Comparison of ENCODE assay signal across 9 mouse cellular contexts in the genomic region with DNA sequence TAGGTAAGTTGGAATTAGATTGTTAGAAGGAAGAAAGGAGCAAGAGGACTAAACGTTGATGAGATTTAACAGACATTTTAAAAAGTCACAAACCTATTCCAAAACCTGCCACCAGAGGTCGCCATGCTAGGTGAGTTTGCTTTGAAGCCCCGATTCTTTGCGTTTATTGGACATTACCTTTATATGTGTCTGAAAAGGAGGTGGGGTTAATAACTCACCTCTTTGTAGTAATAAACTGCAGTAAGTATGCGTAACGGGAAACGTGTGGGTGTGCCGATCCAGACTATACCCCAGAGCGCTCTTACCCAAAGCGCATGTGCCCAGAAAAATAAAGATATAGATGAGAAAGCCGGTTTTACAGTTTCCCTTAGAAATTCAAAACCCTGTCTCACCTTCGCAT. TPM values are rescaled to one million over a fixed set of nuclear protein-coding genes. Genes with fewer than 3 reads are reported as not detected.
A peak's percentile ranks its signal among the peaks of the same experiment; 100 is the strongest.
DNase-seq lines count a peak whose midpoint lies in the region; ATAC-seq lines count a peak whose summit lies in the region.
"Had no signal": no experiment of that assay in that cellular context is flagged by ENCODE, and none has a peak within 500 bp of the region (broad histone marks: within the 10 kb centered on the region; RNA-seq: fewer than 3 reads in every experiment).

No protein-coding gene starts in this region.

- no peaks in the 10 kb centered on the region for H3K4me1 ChIP-seq in hindbrain, embryonic 11.5 days (replicated peaks; ENCODE audit: control insufficient read depth, insufficient read depth, low read length)
- H3K4me1 ChIP-seq in midbrain, embryonic 14.5 days (ENCODE audit: control insufficient read depth, insufficient read depth, low read length) = no peaks in the 10 kb centered on the region

- no peaks in the 10 kb centered on the region for H3K36me3 ChIP-seq in hindbrain, embryonic 11.5 days (ENCODE audit: control insufficient read depth, insufficient read depth, low read length)
- no peaks in the 10 kb centered on the region for H3K36me3 ChIP-seq in midbrain, embryonic 14.5 days (ENCODE audit: control insufficient read depth, insufficient read depth, low read length)

- DNase-seq in urinary bladder, postnatal 14 days (ENCODE audit: low spot score) = peak; percentile 51
- DNase-seq in urinary bladder, adult 18-20 months (ENCODE audit: low spot score in 2 of 2) = no peak
- peak; percentile 50 for DNase-seq in embryo, embryonic 9.5 days (ENCODE audit: extremely low spot score)
- DNase-seq in hindbrain, embryonic 11.5 days (ENCODE audit: low spot score) = peak; percentile 82
- DNase-seq in left cerebral cortex, postnatal 25 days (ENCODE audit: low spot score in 2 of 2) = peak; percentile 35 to 51
- peak; percentile 89 for DNase-seq in midbrain, embryonic 14.5 days
- no peak for DNase-seq in frontal cortex, postnatal 10 days (ENCODE audit: low spot score in 2 of 2)

- H3K9me3 ChIP-seq in hindbrain, embryonic 11.5 days (ENCODE audit: control insufficient read depth, low read length) = no peaks in the 10 kb centered on the region
- no peaks in the 10 kb centered on the region for H3K9me3 ChIP-seq in midbrain, embryonic 14.5 days (ENCODE audit: control insufficient read depth, low read length)

- H3K27ac ChIP-seq in hindbrain, embryonic 11.5 days (ENCODE audit: low read depth, low read length) = no peak overlapping the region
- no peak overlapping the region for H3K27ac ChIP-seq in midbrain, embryonic 14.5 days (replicated peaks; ENCODE audit: low read depth, low read length)

- H3K4me2 ChIP-seq in hindbrain, embryonic 11.5 days (replicated peaks; ENCODE audit: low read depth, low read length) = peak overlapping the region; percentile 34
- peak overlapping the region; percentile 54 for H3K4me2 ChIP-seq in midbrain, embryonic 14.5 days (ENCODE audit: low read length)

- no peak overlapping the region for H3K9ac ChIP-seq in hindbrain, embryonic 11.5 days (ENCODE audit: low read depth, low read length)
- no peak overlapping the region for H3K9ac ChIP-seq in midbrain, embryonic 14.5 days (replicated peaks; ENCODE audit: low read length)

- H3K27me3 ChIP-seq in hindbrain, embryonic 11.5 days (ENCODE audit: control insufficient read depth, insufficient read depth, low read length) = peaks cover 10% of the 10 kb centered on the region; the same call in 1 of the 2 replicates
- H3K27me3 ChIP-seq in midbrain, embryonic 14.5 days (ENCODE audit: control insufficient read depth, insufficient read depth, low read length) = peaks cover 45% of the 10 kb centered on the region

- intact Hi-C loops in left cerebral cortex, postnatal 25 days (cut with DNase I) = loop anchor here (1.0 to 5.0 kb wide), 5 partner anchors 98 to 1308 kb away; no protein-coding TSS in a partner anchor

- peak; percentile 37; the same call in 1 of the 2 replicates for ATAC-seq in hindbrain, embryonic 11.5 days (ENCODE audit: low FRiP score)
- ATAC-seq in midbrain, embryonic 14.5 days (ENCODE audit: low FRiP score, low TSS enrichment) = peak; percentile 24; the same call in 1 of the 2 replicates
- no peak for ATAC-seq in cerebellum, adult (ENCODE audit: insufficient number of reproducible peaks, low FRiP score, low TSS enrichment)

- WGBS in hindbrain, embryonic 11.5 days = 4% methylated on average over 12 of the region's 12 CpGs
- 4% methylated on average over 12 of the region's 12 CpGs for WGBS in midbrain, embryonic 14.5 days

- no peak overlapping the region for H3K4me3 ChIP-seq in hindbrain, embryonic 11.5 days (ENCODE audit: low read depth, low read length)
- peak overlapping the region; percentile 25 for H3K4me3 ChIP-seq in midbrain, embryonic 14.5 days (replicated peaks; ENCODE audit: low read depth, low read length)

RNA-seq across cellular contexts. Expression of a gene that starts 3.1 kb away (rescaled TPM):
- 72.5 and 75.7 TPM in 2 replicates for polyA plus RNA-seq in hindbrain, embryonic 11.5 days (2014; fragmentation: Nextera tagmentation; extraction: Ambion mirVana)
- 1 to 10 TPM in 1 of 2 experiments, under 1 TPM in 1; 0.78 to 1.0 TPM for total RNA-seq in left cerebral cortex, postnatal 25 days (2021)
- 239 and 249 TPM in 2 replicates for polyA plus RNA-seq in midbrain, embryonic 14.5 days (2014; fragmentation: Nextera tagmentation; extraction: Ambion mirVana)
- total RNA-seq: heart, adult 18-20 months had no signal

Comparison
In these comparisons a context has a peak if more than half of its experiments do, and no peak if none do; other contexts are left out.
1. DNase-seq: peak in urinary bladder, postnatal 14 days (single experiment), embryo, embryonic 9.5 days (single experiment), hindbrain, embryonic 11.5 days (single experiment), left cerebral cortex, postnatal 25 days (2 of 2) and midbrain, embryonic 14.5 days (single experiment); none in urinary bladder, adult 18-20 months (0 of 2) and frontal cortex, postnatal 10 days (0 of 2).